Mouse (Mus musculus): Measurements from ENCODE around the gene Has1. TPM values are rescaled to one million over a fixed set of nuclear protein-coding genes. Genes with fewer than 3 reads are reported as not detected.

Gene Has1
- polyA plus RNA-seq, 1 experiment: not detected

GRCm38 (mm10) chr17:17825921-17826591 is 28.9 kb downstream of the Has1 start:
- Histone ChIP-seq H3K4me1 (ENCODE audit: control insufficient read depth) (peaks cover 2% of the 10 kb centered on the region; the same call in 1 of the 2 replicates), H3K27me3 (ENCODE audit: control insufficient read depth) (peaks cover 43% of the 10 kb centered on the region), H3K9me3 (ENCODE audit: control insufficient read depth, low read length) (no peaks in the 10 kb centered on the region), H3K36me3 (ENCODE audit: control insufficient read depth) (no peaks in the 10 kb centered on the region), H3K4me3 (replicated peaks) (peak overlapping the region; percentile 49)
- TF ChIP-seq TAL1 (IDR thresholded peaks at IDR 0.05; ENCODE audit: low read length) (no peak), GATA1 (IDR thresholded peaks at IDR 0.05; ENCODE audit: low read length) (no peak)

DNA sequence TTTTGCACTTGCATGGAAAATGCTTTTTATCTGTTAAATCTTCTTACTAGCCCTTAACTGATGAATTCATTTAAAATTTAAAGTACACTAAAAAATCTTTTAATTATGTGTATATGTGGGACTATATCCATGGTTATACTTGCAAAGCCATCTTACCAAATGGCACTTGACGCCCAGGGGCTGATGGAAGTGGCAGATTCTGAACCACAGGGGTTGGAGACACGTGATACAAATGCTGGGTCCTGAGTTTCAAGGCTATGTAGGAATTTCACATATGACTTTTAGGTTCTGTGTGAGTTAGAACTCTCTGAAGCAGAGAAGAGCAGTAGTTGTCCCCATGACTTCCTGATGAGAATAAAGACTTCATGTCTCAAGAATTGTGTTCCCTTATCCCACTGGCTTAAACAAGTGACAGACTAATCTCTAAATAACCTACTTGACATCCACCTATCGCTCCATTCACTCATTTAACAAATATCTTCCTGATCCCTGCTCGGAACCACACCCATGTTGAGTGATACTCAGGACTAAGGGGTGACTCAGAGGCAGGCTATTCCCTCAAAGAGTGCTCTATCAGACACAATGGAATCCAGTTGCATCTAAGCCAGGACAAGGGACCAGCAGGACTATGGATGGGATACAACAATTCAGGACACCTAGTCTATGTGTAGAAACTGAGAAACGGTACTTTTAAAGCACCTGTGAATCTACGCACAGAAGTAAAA is 31.2 kb downstream of the Has1 start:
- Histone ChIP-seq H3K27me3 (ENCODE audit: control insufficient read depth) (peaks cover 36% of the 10 kb centered on the region), H3K36me3 (ENCODE audit: control insufficient read depth) (no peaks in the 10 kb centered on the region), H3K9me3 (ENCODE audit: control insufficient read depth, low read length) (no peaks in the 10 kb centered on the region), H3K4me1 (ENCODE audit: control insufficient read depth) (peaks cover 2% of the 10 kb centered on the region; the same call in 1 of the 2 replicates), H3K4me3 (replicated peaks) (no peak overlapping the region)
- TF ChIP-seq TAL1 (IDR thresholded peaks at IDR 0.05; ENCODE audit: low read length) (no peak), GATA1 (IDR thresholded peaks at IDR 0.05; ENCODE audit: low read length) (no peak)

- TF ChIP-seq TAL1 (IDR thresholded peaks at IDR 0.05; ENCODE audit: low read length) (no peak), GATA1 (IDR thresholded peaks at IDR 0.05; ENCODE audit: low read length) (no peak)
- Histone ChIP-seq H3K36me3 (ENCODE audit: control insufficient read depth) (no peaks in the 10 kb centered on the region), H3K9me3 (ENCODE audit: control insufficient read depth, low read length) (no peaks in the 10 kb centered on the region), H3K27me3 (ENCODE audit: control insufficient read depth) (no peaks in the 10 kb centered on the region), H3K4me3 (replicated peaks) (no peak overlapping the region), H3K4me1 (ENCODE audit: control insufficient read depth) (no peaks in the 10 kb centered on the region)
Observed at GRCm38 (mm10) chr17:17795527-17795926, 59.5 kb downstream of the Has1 start.

Other genes with a start within 250 kb of the Has1 start
- gene Lnpep, start 230.2 kb downstream of the Has1 start, polyA plus RNA-seq (2012): 0.05 and 0.07 TPM in 2 replicates
- gene Vmn2r90, start 151.5 kb downstream of the Has1 start, polyA plus RNA-seq (2012): not detected in 2 replicates
- 0.18 TPM in 1 of 2 replicates, not detected in the other for gene Spaca6, start 28.0 kb downstream of the Has1 start, polyA plus RNA-seq (2012)
- 0.03 TPM in 1 of 2 replicates, not detected in the other for gene Fpr1, start 28.7 kb upstream of the Has1 start, polyA plus RNA-seq (2012)
- not detected in 2 replicates for gene Fpr2, start 32.6 kb upstream of the Has1 start, polyA plus RNA-seq (2012)
- gene Fpr3, start 32.6 kb upstream of the Has1 start, polyA plus RNA-seq (2012): not detected in 2 replicates
- not detected in 2 replicates for gene Fpr-rs4, start 166.5 kb upstream of the Has1 start, polyA plus RNA-seq (2012)
- not detected in 2 replicates for gene Vmn2r124, start 194.2 kb upstream of the Has1 start, polyA plus RNA-seq (2012)
- gene Vmn2r91, start 229.8 kb upstream of the Has1 start, polyA plus RNA-seq (2012): 0.04 TPM in 1 of 2 replicates, not detected in the other